Mouse (Mus musculus) heart, adult 2 months (tissue): ENCODE measurements at regions not wholly inside any gene's neighbourhood (a gene's known extent, or its start where the extent isn't known, plus 50 kb on each side); places are given as distances from the start of the nearest gene placed in this dataset.

ENCODE experiments used
- CTCF ChIP-seq: fragments of 200-600 bp; IDR thresholded peaks from 2 replicates; pipeline ENCODE4 v1.8.1; 2022; ENCODE audit warnings: antibody characterized with exemption, mild to moderate bottlenecking, moderate library complexity
- EP300 ChIP-seq: fragments of 200-500 bp; IDR thresholded peaks from 2 replicates; pipeline ENCODE4 v1.6.1; 2011; ENCODE audit warnings: low read depth, low read length, control low read depth; ENCODE audit not compliant: insufficient read depth
- POLR2A ChIP-seq: fragments of 200-500 bp; IDR thresholded peaks from 2 replicates; pipeline ENCODE4 v1.6.1; 2011; ENCODE audit warnings: mild to moderate bottlenecking, low read depth, low read length, control low read depth; ENCODE audit not compliant: insufficient read depth

DNA sequence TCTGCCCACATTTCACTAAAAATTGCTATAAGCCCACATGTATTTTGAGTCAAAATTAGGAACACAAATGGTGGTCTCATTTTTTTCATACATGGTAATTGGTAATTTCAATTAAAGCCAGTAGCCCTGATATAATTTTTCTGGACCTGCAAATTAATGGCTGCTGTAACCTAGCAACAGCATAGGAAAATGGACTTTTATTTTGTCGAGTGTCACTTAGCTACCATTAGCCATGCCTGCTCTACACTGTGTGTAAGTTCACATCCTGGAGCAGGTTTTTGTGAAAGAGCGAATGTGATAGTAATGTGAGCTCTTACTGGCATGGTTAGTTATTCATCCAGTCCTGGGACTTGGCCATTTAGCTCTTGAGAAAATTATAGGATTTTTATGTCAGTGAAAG, 285.6 kb downstream of the Cmpk2 start:
- TF ChIP-seq CTCF (no peak), POLR2A (no peak), EP300 (no peak)
